Mouse (Mus musculus): Measurements from ENCODE around the gene Spin4.

Spin4 gene

GRCm38 (mm10) chrX:95026361-95026892 is at the start of gene Spin4:
Gene Spin4, minus strand, starts transcription at chrX:95026682.
- DNase-seq = peak; percentile 11 to 16

GRCm38 (mm10) chrX:95027907-95028306 is 1.4 kb upstream of the Spin4 start:
- DNase-seq = no peak

- DNase-seq = no peak
Measured at GRCm38 (mm10) chrX:95025779-95026360, 612 bp downstream of the Spin4 start.

GRCm38 (mm10) chrX:95012033-95012432 is 14.4 kb downstream of the Spin4 start:
- DNase-seq = no peak

GRCm38 (mm10) chrX:94998845-94999244 is 27.6 kb downstream of the Spin4 start:
- DNase-seq = no peak

- no peak for DNase-seq
Measured at GRCm38 (mm10) chrX:94994113-94994512, 32.4 kb downstream of the Spin4 start.

GRCm38 (mm10) chrX:94990903-94991302 is 35.6 kb downstream of the Spin4 start:
- no peak for DNase-seq

- DNase-seq = no peak
Measured at GRCm38 (mm10) chrX:94990080-94990825, 36.2 kb downstream of the Spin4 start.
